ENCODE assay signal across 8 mouse cellular contexts in the genomic region with DNA sequence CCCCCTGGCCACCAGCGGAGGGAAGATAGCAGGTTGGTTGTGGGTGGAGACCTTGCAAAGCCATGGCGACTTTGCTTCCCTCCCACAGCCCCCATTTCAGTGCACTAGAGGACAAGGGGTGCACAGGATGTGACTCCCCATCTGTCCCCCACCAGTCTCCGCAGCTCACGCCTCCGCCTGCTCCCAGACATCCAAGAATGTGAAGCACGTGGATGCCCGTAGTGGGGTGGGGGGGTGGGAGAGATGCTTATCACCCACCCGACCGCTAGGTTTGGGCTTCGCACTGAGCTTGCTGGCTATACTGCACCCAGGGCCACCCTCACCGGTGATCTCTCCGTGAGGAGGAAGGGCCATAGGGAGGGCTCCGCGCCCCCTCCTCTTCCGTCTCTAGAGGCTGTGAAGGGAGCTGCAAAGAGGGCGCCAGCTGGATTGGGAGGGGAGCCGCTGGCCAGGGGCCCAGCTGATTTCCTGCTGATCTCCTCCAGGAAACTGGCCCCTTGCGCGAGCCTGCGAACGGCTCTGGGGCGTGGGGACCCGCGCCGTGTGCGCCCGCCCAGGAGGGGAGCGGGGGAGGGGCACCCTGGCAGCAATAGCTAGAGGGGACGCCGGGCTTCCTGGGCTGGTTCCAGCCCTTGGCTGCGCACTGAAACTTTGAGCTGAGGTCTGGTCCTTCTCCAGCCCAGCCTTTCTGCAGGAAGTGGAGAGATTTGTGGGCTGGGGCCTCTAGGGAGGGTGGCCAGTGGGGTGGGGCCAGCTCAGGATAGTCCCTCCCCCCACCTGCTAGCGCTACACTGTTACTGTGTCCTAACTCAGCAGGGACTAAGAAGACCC. TPM values are rescaled to one million over a fixed set of nuclear protein-coding genes. Genes with fewer than 3 reads are reported as not detected.
DNase-seq lines count a peak whose midpoint lies in the region; ATAC-seq and TF ChIP-seq lines count a peak whose summit lies in the region.

No protein-coding gene starts in this region.

- peaks cover 77% of the 10 kb centered on the region for H3K4me1 ChIP-seq in intestine, embryonic 15.5 days (replicated peaks)
- H3K4me1 ChIP-seq in liver, postnatal 0 days (ENCODE audit: insufficient read depth) = peaks cover 58% of the 10 kb centered on the region
- peaks cover 97% of the 10 kb centered on the region for H3K4me1 ChIP-seq in neural tube, embryonic 13.5 days (replicated peaks)

- DNase-seq in right cerebral cortex, postnatal 25 days = peak; percentile 59
- no peak for DNase-seq in right cerebral cortex, adult 18-20 months
- peak; percentile 49 to 61 for DNase-seq in cerebellum, postnatal 14 days
- DNase-seq in liver, postnatal 0 days = peak; percentile 73
- DNase-seq in urinary bladder, postnatal 36 days (ENCODE audit: low spot score in 2 of 2) = peak; percentile 66 to 78

- WGBS in intestine, embryonic 15.5 days = under 1% methylated on average over 32 of the region's 32 CpGs
- WGBS in liver, postnatal 0 days (ENCODE audit: insufficient replicate concordance) = under 1% methylated on average over 30 of the region's 32 CpGs
- under 1% methylated on average over 32 of the region's 32 CpGs for WGBS in neural tube, embryonic 13.5 days

- peak overlapping the region; percentile 98 for H3K4me2 ChIP-seq in intestine, embryonic 15.5 days (replicated peaks)
- peak overlapping the region; percentile 99 for H3K4me2 ChIP-seq in liver, postnatal 0 days (ENCODE audit: low read depth, low read length)
- H3K4me2 ChIP-seq in neural tube, embryonic 13.5 days = peak overlapping the region; percentile 98

- H3K9ac ChIP-seq in intestine, embryonic 15.5 days = peak overlapping the region; percentile 75
- H3K9ac ChIP-seq in liver, postnatal 0 days (replicated peaks) = peak overlapping the region; percentile 50
- peak overlapping the region; percentile 88 for H3K9ac ChIP-seq in neural tube, embryonic 13.5 days

- no peaks in the 10 kb centered on the region for H3K9me3 ChIP-seq in intestine, embryonic 15.5 days
- H3K9me3 ChIP-seq in liver, postnatal 0 days (ENCODE audit: low read length) = no peaks in the 10 kb centered on the region
- H3K9me3 ChIP-seq in neural tube, embryonic 13.5 days = no peaks in the 10 kb centered on the region

- TF ChIP-seq CTCF in liver, postnatal 0 days (IDR thresholded peaks at IDR 0.05; ENCODE audit: low read depth) = no peak

- ATAC-seq in granulocyte monocyte progenitor cell, adult 5-6 weeks (replicated peaks; ENCODE audit: poor library complexity, severe bottlenecking) = peak; percentile 54
- peak; percentile 83 for ATAC-seq in intestine, embryonic 15.5 days
- ATAC-seq in liver, postnatal 0 days = peak; percentile 43
- peak; percentile 42 for ATAC-seq in neural tube, embryonic 13.5 days (ENCODE audit: low read depth)

- 0 out of 2 replicates have a peak, but pooled peaks have one; percentile 35 for TF ChIP-seq EP300 in liver, postnatal 0 days (IDR thresholded peaks at IDR 0.05; ENCODE audit: low read depth)

- peaks cover 9% of the 10 kb centered on the region; the same call in 1 of the 2 replicates for H3K36me3 ChIP-seq in intestine, embryonic 15.5 days
- peaks cover 10% of the 10 kb centered on the region for H3K36me3 ChIP-seq in liver, postnatal 0 days (replicated peaks; ENCODE audit: insufficient read depth, low read length)
- no peaks in the 10 kb centered on the region for H3K36me3 ChIP-seq in neural tube, embryonic 13.5 days

- no peaks in the 10 kb centered on the region for H3K27me3 ChIP-seq in intestine, embryonic 15.5 days (replicated peaks)
- peaks cover 34% of the 10 kb centered on the region for H3K27me3 ChIP-seq in liver, postnatal 0 days (ENCODE audit: insufficient read depth, low read length)
- no peaks in the 10 kb centered on the region for H3K27me3 ChIP-seq in neural tube, embryonic 13.5 days

- H3K4me3 ChIP-seq in intestine, embryonic 15.5 days (replicated peaks) = peak overlapping the region; percentile 78
- H3K4me3 ChIP-seq in liver, postnatal 0 days (ENCODE audit: low read depth, low read length) = peak overlapping the region; percentile 64
- H3K4me3 ChIP-seq in neural tube, embryonic 13.5 days = peak overlapping the region; percentile 84

- H3K27ac ChIP-seq in intestine, embryonic 15.5 days = peak overlapping the region; percentile 97
- H3K27ac ChIP-seq in liver, postnatal 0 days (ENCODE audit: low read depth) = peak overlapping the region; percentile 74
- peak overlapping the region; percentile 98 for H3K27ac ChIP-seq in neural tube, embryonic 13.5 days (replicated peaks)

RNA-seq across cellular contexts. Expression of a gene that starts 19.4 kb away (rescaled TPM):
- not detected in 2 replicates for total RNA-seq in granulocyte monocyte progenitor cell, adult 5-6 weeks (2014; fragmentation: Nextera tagmentation)
- 1.8 TPM in 1 of 2 replicates, not detected in the other for total RNA-seq in granulocyte monocyte progenitor cell, adult 5-6 weeks (2017)
- 0.20 and 0.35 TPM in 2 replicates for polyA plus RNA-seq in intestine, embryonic 15.5 days (2015; fragmentation: Nextera tagmentation; extraction: Ambion mirVana)
- polyA plus RNA-seq in liver, postnatal 0 days (2015; fragmentation: Nextera tagmentation; extraction: Ambion mirVana) = not detected in 2 replicates
- polyA plus RNA-seq in neural tube, embryonic 13.5 days (2015; fragmentation: Nextera tagmentation; extraction: Ambion mirVana) = 1.4 and 1.5 TPM in 2 replicates

RNA-seq across cellular contexts. Expression of a gene that starts 35.8 kb away (rescaled TPM):
- 3.8 and 8.8 TPM in 2 replicates for total RNA-seq in granulocyte monocyte progenitor cell, adult 5-6 weeks (2014; fragmentation: Nextera tagmentation)
- 1.9 and 3.1 TPM in 2 replicates for total RNA-seq in granulocyte monocyte progenitor cell, adult 5-6 weeks (2017)
- polyA plus RNA-seq in intestine, embryonic 15.5 days (2015; fragmentation: Nextera tagmentation; extraction: Ambion mirVana) = 30.7 and 31.5 TPM in 2 replicates
- polyA plus RNA-seq in liver, postnatal 0 days (2015; fragmentation: Nextera tagmentation; extraction: Ambion mirVana) = 5.4 and 5.6 TPM in 2 replicates
- 24.0 and 26.7 TPM in 2 replicates for polyA plus RNA-seq in neural tube, embryonic 13.5 days (2015; fragmentation: Nextera tagmentation; extraction: Ambion mirVana)

RNA-seq across cellular contexts. Expression of a gene that starts 55.8 kb away (rescaled TPM):
- 47.8 and 58.8 TPM in 2 replicates for total RNA-seq in granulocyte monocyte progenitor cell, adult 5-6 weeks (2014; fragmentation: Nextera tagmentation)
- 30.3 and 43.5 TPM in 2 replicates for total RNA-seq in granulocyte monocyte progenitor cell, adult 5-6 weeks (2017)
- 24.0 and 26.7 TPM in 2 replicates for polyA plus RNA-seq in intestine, embryonic 15.5 days (2015; fragmentation: Nextera tagmentation; extraction: Ambion mirVana)
- 19.1 and 22.3 TPM in 2 replicates for polyA plus RNA-seq in liver, postnatal 0 days (2015; fragmentation: Nextera tagmentation; extraction: Ambion mirVana)
- polyA plus RNA-seq in neural tube, embryonic 13.5 days (2015; fragmentation: Nextera tagmentation; extraction: Ambion mirVana) = 4.2 and 4.7 TPM in 2 replicates
